Mouse (Mus musculus) olfactory bulb, adult 2 months (tissue): Measurements from ENCODE around the gene Nadsyn1.

Source experiments
- CTCF ChIP-seq: fragments of 200-500 bp; IDR thresholded peaks from 2 replicates; pipeline ENCODE4 v1.5.1; 2012; ENCODE audit warnings: low read depth, mild to moderate bottlenecking, low read length, moderate library complexity; ENCODE audit not compliant: insufficient read depth
- POLR2A ChIP-seq: fragments of 200-500 bp; IDR thresholded peaks from 2 replicates; pipeline ENCODE4 v1.6.1; 2012; ENCODE audit warnings: mild to moderate bottlenecking, low read depth, low read length, moderate library complexity; ENCODE audit not compliant: insufficient read depth

GRCm38 (mm10) chr7:143826985-143827384 is 4.3 kb upstream of the Nadsyn1 start:
- TF ChIP-seq CTCF (no peak), POLR2A (no peak)
